Mouse (Mus musculus): ENCODE measurements around the gene Ntn5.

GRCm38 (mm10) chr7:45679966-45680621 is 3.7 kb upstream of the Ntn5 start:
- no peak for TF ChIP-seq CTCF (IDR thresholded peaks at IDR 0.05; ENCODE audit: extremely low read depth, insufficient read length, insufficient replicate concordance, low read depth, low read length)
- no peak for TF ChIP-seq POLR2A (IDR thresholded peaks at IDR 0.05; ENCODE audit: low read depth, low read length)

All from small intestine, adult 2 months (tissue).